Mouse (Mus musculus) CH12.LX (cell line): ENCODE data around the gene C2cd4b. TPM values are rescaled to one million over a fixed set of nuclear protein-coding genes. Genes with fewer than 3 reads are reported as not detected.

Source experiments
- DNase-seq: peaks from one replicate; pipeline ENCODE4 v3.0.0-alpha.2; 2013; ENCODE audit errors: extremely low read depth
- H3K27ac ChIP-seq: 2 replicates; pipeline ENCODE4 v1.5.1; 2012; ENCODE audit warnings: low read depth, mild to moderate bottlenecking, control low read depth, moderate library complexity; ENCODE audit not compliant: insufficient read depth
- H3K27me3 ChIP-seq: replicated peaks from 2 replicates; pipeline ENCODE3; 2012; ENCODE audit warnings: inconsistent platforms
- H3K36me3 ChIP-seq, 2 experiments: replicated peaks in 1 of 2; 2 replicates each; pipeline versions ENCODE3 to v1.6.1; 2012; ENCODE audit warnings: inconsistent platforms in 1 of 2, low read length in 1 of 2, mild to moderate bottlenecking in 1 of 2, mixed read lengths in 1 of 2, moderate library complexity in 1 of 2; ENCODE audit not compliant: control insufficient read depth in 1 of 2, insufficient read depth in 1 of 2
- H3K4me1 ChIP-seq, 2 experiments: 2 replicates each; pipeline ENCODE4 v1.6.1; 2012; ENCODE audit warnings: inconsistent platforms in 1 of 2, moderate library complexity in 1 of 2; ENCODE audit not compliant: insufficient read depth in 2 of 2, control insufficient read depth in 1 of 2
- H3K4me2 ChIP-seq: 2 replicates; pipeline ENCODE4 v1.6.1; 2012; ENCODE audit warnings: low read depth, mild to moderate bottlenecking, control low read depth; ENCODE audit not compliant: poor library complexity, insufficient read depth, severe bottlenecking
- H3K4me3 ChIP-seq, 3 experiments: fragments of 150-350 bp in 1 of 3; sonication (generic) in 1 of 3; replicated peaks in 1 of 3; 2 replicates each; pipeline versions ENCODE3 to v1.5.1; 2011 to 2012; ENCODE audit warnings: low read depth in 2 of 3, low read length in 2 of 3, mild to moderate bottlenecking in 2 of 3, moderate library complexity in 2 of 3, control low read depth in 1 of 3, improper control_type of control experiment in 1 of 3, inconsistent platforms in 1 of 3, mixed read lengths in 1 of 3; ENCODE audit not compliant: poor library complexity in 1 of 3
- H3K79me2 ChIP-seq: replicated peaks from 2 replicates; pipeline ENCODE4 v1.6.1; 2012; ENCODE audit warnings: mild to moderate bottlenecking, moderate library complexity; ENCODE audit not compliant: control insufficient read depth, poor library complexity, insufficient read depth, severe bottlenecking; ENCODE audit errors: extremely low read depth
- H3K9ac ChIP-seq: 2 replicates; pipeline ENCODE4 v1.6.1; 2012; ENCODE audit warnings: low read depth, mild to moderate bottlenecking, control low read depth, moderate library complexity; ENCODE audit not compliant: insufficient read depth
- H3K9me3 ChIP-seq: replicated peaks from 2 replicates; pipeline ENCODE3; 2012; ENCODE audit warnings: low read length, inconsistent platforms, mixed read lengths
- BHLHE40 ChIP-seq: IDR thresholded peaks from 2 replicates; pipeline ENCODE4 v1.6.1; 2011; ENCODE audit warnings: mild to moderate bottlenecking, low read depth, low read length, improper control_type of control experiment
- CHD1 ChIP-seq: IDR thresholded peaks from 2 replicates; pipeline ENCODE4 v1.6.1; 2012; ENCODE audit warnings: low read depth, low read length, improper control_type of control experiment, inconsistent platforms
- GABPA ChIP-seq: IDR thresholded peaks from 2 replicates; pipeline ENCODE4 v1.6.1; 2012; ENCODE audit warnings: low read depth, low read length, improper control_type of control experiment, inconsistent platforms; ENCODE audit not compliant: insufficient replicate concordance
- HCFC1 ChIP-seq: IDR thresholded peaks from 2 replicates; pipeline ENCODE4 v1.6.1; 2012; ENCODE audit warnings: low read depth, mild to moderate bottlenecking, inconsistent platforms, low read length, improper control_type of control experiment
- IRF4 ChIP-seq: IDR thresholded peaks from 2 replicates; pipeline ENCODE4 v1.6.1; 2014; ENCODE audit warnings: low read depth, mild to moderate bottlenecking, inconsistent platforms, low read length, improper control_type of control experiment
- JUN ChIP-seq: IDR thresholded peaks from 2 replicates; pipeline ENCODE4 v1.6.1; 2011; ENCODE audit warnings: low read depth, mild to moderate bottlenecking, low read length, improper control_type of control experiment, moderate library complexity; ENCODE audit not compliant: insufficient read depth
- JUND ChIP-seq: conservative IDR thresholded peaks from 2 replicates; pipeline ENCODE4 v1.6.1; 2011; ENCODE audit warnings: low read depth, low read length, improper control_type of control experiment
- MAFK ChIP-seq: IDR thresholded peaks from 2 replicates; pipeline ENCODE4 v1.6.1; 2011; ENCODE audit warnings: low read length, improper control_type of control experiment; ENCODE audit not compliant: insufficient replicate concordance
- MAX ChIP-seq: IDR thresholded peaks from 2 replicates; pipeline ENCODE4 v1.6.1; 2011; ENCODE audit warnings: low read length, improper control_type of control experiment
- MAZ ChIP-seq: IDR thresholded peaks from 2 replicates; pipeline ENCODE4 v1.6.1; 2012; ENCODE audit warnings: low read depth, mild to moderate bottlenecking, inconsistent platforms, low read length, improper control_type of control experiment, moderate library complexity
- MEF2A ChIP-seq: IDR thresholded peaks from 2 replicates; pipeline ENCODE4 v1.6.1; 2014; ENCODE audit warnings: low read depth, mild to moderate bottlenecking, inconsistent platforms, low read length, improper control_type of control experiment, borderline replicate concordance
- MXI1 ChIP-seq: IDR thresholded peaks from 2 replicates; pipeline ENCODE4 v1.6.1; 2011; ENCODE audit warnings: mild to moderate bottlenecking, low read depth, low read length, improper control_type of control experiment
- MYC ChIP-seq: IDR thresholded peaks from 2 replicates; pipeline ENCODE4 v1.6.1; 2011; ENCODE audit warnings: low read depth, mild to moderate bottlenecking, improper control_type of control experiment, low read length
- PAX5 ChIP-seq: IDR thresholded peaks from 2 replicates; pipeline ENCODE4 v1.6.1; 2012; ENCODE audit warnings: low read length, inconsistent platforms, mixed read lengths
- POLR2A ChIP-seq: IDR thresholded peaks from 2 replicates; pipeline ENCODE4 v1.6.1; 2011; ENCODE audit warnings: low read depth, mild to moderate bottlenecking, improper control_type of control experiment, low read length
- POLR2AphosphoS2 ChIP-seq: IDR thresholded peaks from 2 replicates; pipeline ENCODE4 v1.6.1; 2011; ENCODE audit warnings: low read depth, low read length, improper control_type of control experiment
- RCOR1 ChIP-seq: conservative IDR thresholded peaks from 2 replicates; pipeline ENCODE4 v1.6.1; 2012; ENCODE audit warnings: low read depth, mild to moderate bottlenecking, inconsistent platforms, low read length, improper control_type of control experiment
- TCF12 ChIP-seq: IDR thresholded peaks from 2 replicates; pipeline ENCODE4 v1.6.1; 2014; ENCODE audit warnings: low read depth, mild to moderate bottlenecking, inconsistent platforms, low read length, improper control_type of control experiment
- UBTF ChIP-seq: IDR thresholded peaks from 2 replicates; pipeline ENCODE4 v1.6.1; 2012; ENCODE audit warnings: low read depth, mild to moderate bottlenecking, inconsistent platforms, low read length, improper control_type of control experiment, moderate library complexity
- USF1 ChIP-seq: IDR thresholded peaks from 2 replicates; pipeline ENCODE4 v1.6.1; 2014; ENCODE audit warnings: low read depth, mild to moderate bottlenecking, inconsistent platforms, low read length, improper control_type of control experiment
- USF2 ChIP-seq: conservative IDR thresholded peaks from 2 replicates; pipeline ENCODE4 v1.6.1; 2011; ENCODE audit warnings: low read depth, low read length, improper control_type of control experiment
- ZC3H11A ChIP-seq: IDR thresholded peaks from 2 replicates; pipeline ENCODE4 v1.6.1; 2012; ENCODE audit warnings: low read depth, mild to moderate bottlenecking, inconsistent platforms, low read length, improper control_type of control experiment
- ZKSCAN1 ChIP-seq: IDR thresholded peaks from 2 replicates; pipeline ENCODE4 v1.6.1; 2012; ENCODE audit warnings: low read depth, inconsistent platforms, low read length, improper control_type of control experiment, borderline replicate concordance
- ZMIZ1 ChIP-seq: IDR thresholded peaks from 2 replicates; pipeline ENCODE4 v1.6.1; 2012; ENCODE audit warnings: low read depth, mild to moderate bottlenecking, inconsistent platforms, low read length, improper control_type of control experiment
- ZNF384 ChIP-seq: IDR thresholded peaks from 2 replicates; pipeline ENCODE4 v1.6.1; 2012; ENCODE audit warnings: low read depth, low read length, improper control_type of control experiment, inconsistent platforms
- dilution Hi-C: fragments of 300-500 bp; cut with MboI; formaldehyde crosslinking; loops from 2 replicates; pipeline ENCODE4 v1.14.3; 2020; ENCODE audit warnings: low sequenced_read_pairs; ENCODE audit not compliant: extremely low pct_unique_long_range_greater_than_20kb, extremely low pct_ligation_motif_present
- in situ Hi-C: fragments of 300-500 bp; cut with MboI; formaldehyde crosslinking; loops from 3 replicates; pipeline ENCODE4 v1.14.3; 2019; ENCODE audit warnings: low sequenced_read_pairs, low pct_ligation_motif_present, low pct_unique_long_range_greater_than_20kb, mixed read lengths
- polyA plus RNA-seq: library from polyadenylated mRNA; unstranded; fragments of >175 nt; gene quantifications from 2 replicates; pipeline ENCODE4 v1.2.1, GENCODE M21; 2012; ENCODE audit warnings: low read depth; ENCODE audit not compliant: insufficient read length
- total RNA-seq, 2 experiments: library from RNA; depleted of rRNA; stranded (reverse); fragments of 300-350 nt in 1 of 2; fragments of >200 nt in 1 of 2; gene quantifications; 2 replicates each; pipeline ENCODE4 v1.2.3; 2012 to 2014

C2cd4b gene
- total and polyA plus RNA-seq, 3 experiments: not detected

DNA sequence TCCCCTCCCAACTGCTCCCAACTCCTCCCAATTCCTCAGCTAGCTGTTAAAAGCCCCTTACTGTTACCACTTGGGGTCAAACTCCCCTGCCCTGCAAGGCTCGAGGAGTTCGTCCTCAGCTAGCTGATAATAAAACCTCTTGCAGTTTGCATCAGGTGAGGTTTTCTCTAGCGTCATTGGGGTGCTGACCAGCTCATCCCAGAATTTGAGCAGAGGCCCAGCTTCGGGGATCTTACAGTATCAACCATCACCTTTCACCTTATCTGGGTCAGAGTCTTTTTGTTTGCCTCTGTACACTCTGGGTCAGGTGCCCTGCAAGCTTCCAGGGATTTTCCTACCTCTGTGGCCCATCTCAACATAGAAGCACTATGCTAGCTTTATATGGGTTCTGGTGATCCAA lies 4.1 kb downstream of the C2cd4b start:
- no peaks in the 10 kb centered on the region for H3K36me3 ChIP-seq
- in situ Hi-C loops: no loop called here
- dilution Hi-C loops: no loop called here
- no peak for DNase-seq
- TF ChIP-seq ZMIZ1 (no peak), MYC (no peak), ZC3H11A (no peak), UBTF (no peak), JUND (no peak), ZKSCAN1 (no peak), GABPA (no peak), RCOR1 (no peak), POLR2AphosphoS2 (no peak), CHD1 (no peak), MXI1 (no peak), ZNF384 (no peak), PAX5 (no peak), MAX (no peak)
- TF ChIP-seq, all 38 proteins: peak for 0
- no peak overlapping the region for H3K9ac ChIP-seq
- no peaks in the 10 kb centered on the region for H3K27me3 ChIP-seq
- H3K4me1 ChIP-seq: no peaks in the 10 kb centered on the region
- H3K4me3 ChIP-seq: no peak overlapping the region
- H3K27ac ChIP-seq: no peak overlapping the region
- no peaks in the 10 kb centered on the region for H3K79me2 ChIP-seq
- H3K9me3 ChIP-seq: peaks cover 19% of the 10 kb centered on the region
- no peak overlapping the region for H3K4me2 ChIP-seq

DNA sequence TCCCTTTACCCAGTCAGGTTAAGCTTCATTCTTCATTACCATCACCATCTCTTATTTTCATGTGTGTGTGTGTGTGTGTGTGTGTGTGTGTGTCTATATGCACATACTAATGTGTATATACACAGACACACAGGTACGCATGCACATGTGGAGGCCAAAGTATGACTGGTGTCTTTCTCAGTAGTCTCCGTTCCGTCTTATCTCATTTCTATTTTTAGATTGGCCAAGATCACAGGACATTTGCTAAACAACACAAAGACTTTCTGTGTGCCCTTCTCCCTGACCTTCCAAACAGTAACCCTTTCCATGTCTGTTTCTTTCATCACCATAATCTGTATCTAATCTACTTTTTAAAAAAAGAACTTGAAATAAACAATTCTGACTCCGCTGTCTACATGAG lies 7.2 kb downstream of the C2cd4b start:
- dilution Hi-C loops: no loop called here
- no peak for TF ChIP-seq GABPA
- no peak for TF ChIP-seq USF1
- TF ChIP-seq PAX5: no peak
- TF ChIP-seq MEF2A: no peak
- TF ChIP-seq UBTF: no peak
- no peak for TF ChIP-seq USF2
- no peak for TF ChIP-seq BHLHE40
- no peak for TF ChIP-seq MAFK
- TF ChIP-seq MXI1: no peak
- TF ChIP-seq ZKSCAN1: no peak
- TF ChIP-seq TCF12: no peak
- TF ChIP-seq MAZ: no peak
- TF ChIP-seq HCFC1: no peak
- no peak for TF ChIP-seq JUN
- TF ChIP-seq POLR2AphosphoS2: no peak
- TF ChIP-seq IRF4: no peak
- TF ChIP-seq JUND: no peak
- TF ChIP-seq POLR2A: no peak
- TF ChIP-seq MAX: no peak
- Histone ChIP-seq H3K4me1 (no peaks in the 10 kb centered on the region), H3K4me3 (no peak overlapping the region), H3K4me2 (no peak overlapping the region), H3K36me3 (no peaks in the 10 kb centered on the region), H3K79me2 (no peaks in the 10 kb centered on the region), H3K27ac (no peak overlapping the region), H3K9ac (no peak overlapping the region), H3K27me3 (no peaks in the 10 kb centered on the region), H3K9me3 (peaks cover 7% of the 10 kb centered on the region)
- DNase-seq: no peak
- in situ Hi-C loops: no loop called here
